In the genomic region with DNA sequence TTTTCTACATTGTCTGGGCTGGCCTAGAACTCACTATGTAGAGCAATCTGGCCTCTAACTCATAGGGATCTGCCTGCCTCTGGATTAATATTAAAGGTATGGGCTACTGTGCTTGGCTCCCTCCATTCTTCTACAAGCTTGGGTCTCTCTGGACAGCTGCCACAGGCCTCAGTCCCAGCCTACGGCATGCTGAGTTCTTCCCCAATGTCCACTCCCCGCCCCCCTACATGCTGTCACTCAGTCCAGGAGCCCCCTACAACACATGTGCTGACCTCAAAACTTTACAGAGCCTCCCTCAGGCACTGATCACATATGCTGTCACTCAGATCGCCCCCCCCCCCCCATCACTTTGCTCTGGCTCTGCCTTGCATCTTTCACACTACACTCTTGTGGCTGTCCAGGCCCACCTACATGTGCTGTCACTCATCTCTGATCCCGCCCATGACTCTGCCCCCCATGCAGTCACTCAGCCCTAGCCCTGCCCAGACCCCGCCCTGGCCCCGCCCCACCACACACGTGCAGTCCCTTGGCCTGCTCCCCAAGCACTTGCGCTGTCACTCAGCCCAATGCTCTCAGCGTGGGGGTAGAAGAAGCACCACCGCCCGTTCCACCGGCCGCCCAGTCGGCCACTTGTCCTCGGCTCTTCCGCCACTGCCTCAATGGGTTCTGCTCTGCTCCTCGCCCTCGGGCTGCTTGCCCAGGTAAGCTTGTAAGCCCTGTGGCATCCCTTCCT, we compare ENCODE assay signal across 8 mouse cellular contexts. TPM values are rescaled to one million over a fixed set of nuclear protein-coding genes. Genes with fewer than 3 reads are reported as not detected.
DNase-seq lines count a peak whose midpoint lies in the region; ATAC-seq lines count a peak whose summit lies in the region.

A gene (plus strand): TSS at position 138 of the 733 bp plus-strand sequence.

- WGBS in kidney, embryonic 14.5 days: 17% methylated on average over 17 of the region's 18 CpGs
- WGBS in embryonic facial prominence, embryonic 15.5 days: 12% methylated on average over 17 of the region's 18 CpGs
- 10% methylated on average over 17 of the region's 18 CpGs for WGBS in hindbrain, embryonic 12.5 days
- 15% methylated on average over 18 of the region's 18 CpGs for WGBS in liver, embryonic 13.5 days (ENCODE audit: insufficient replicate concordance)

- H3K4me3 ChIP-seq in kidney, embryonic 14.5 days (ENCODE audit: low read length): peak within 1 kb of the TSS; percentile 16
- peak within 1 kb of the TSS; percentile 27 for H3K4me3 ChIP-seq in embryonic facial prominence, embryonic 15.5 days (replicated peaks)
- peak within 1 kb of the TSS; percentile 6; the same call in 1 of the 2 replicates for H3K4me3 ChIP-seq in hindbrain, embryonic 12.5 days
- H3K4me3 ChIP-seq in liver, embryonic 13.5 days (replicated peaks): no peak within 1 kb of the TSS

- no peak within 1 kb of the TSS for H3K27ac ChIP-seq in kidney, embryonic 14.5 days (ENCODE audit: low read depth, low read length)
- 0 out of 2 replicates have a peak within 1 kb of the TSS, but pooled peaks have one; percentile 12 for H3K27ac ChIP-seq in embryonic facial prominence, embryonic 15.5 days (replicated peaks)
- H3K27ac ChIP-seq in hindbrain, embryonic 12.5 days: no peak within 1 kb of the TSS
- H3K27ac ChIP-seq in liver, embryonic 13.5 days: no peak within 1 kb of the TSS

- H3K9ac ChIP-seq in kidney, embryonic 14.5 days (ENCODE audit: low read depth, low read length): no peak within 1 kb of the TSS
- no peak within 1 kb of the TSS for H3K9ac ChIP-seq in embryonic facial prominence, embryonic 15.5 days
- no peak within 1 kb of the TSS for H3K9ac ChIP-seq in hindbrain, embryonic 12.5 days
- no peak within 1 kb of the TSS for H3K9ac ChIP-seq in liver, embryonic 13.5 days

- H3K27me3 ChIP-seq in kidney, embryonic 14.5 days (ENCODE audit: control insufficient read depth, insufficient read depth, low read length): no peaks in the 10 kb centered on the region
- no peaks in the 10 kb centered on the region for H3K27me3 ChIP-seq in embryonic facial prominence, embryonic 15.5 days
- peaks cover 23% of the 10 kb centered on the region; the same call in 1 of the 2 replicates for H3K27me3 ChIP-seq in hindbrain, embryonic 12.5 days
- peaks cover 79% of the 10 kb centered on the region for H3K27me3 ChIP-seq in liver, embryonic 13.5 days

- H3K4me1 ChIP-seq in kidney, embryonic 14.5 days (ENCODE audit: control insufficient read depth, insufficient read depth, low read length): no peaks in the 10 kb centered on the region
- peaks cover 34% of the 10 kb centered on the region for H3K4me1 ChIP-seq in embryonic facial prominence, embryonic 15.5 days
- peaks cover 12% of the 10 kb centered on the region for H3K4me1 ChIP-seq in hindbrain, embryonic 12.5 days
- peaks cover 4% of the 10 kb centered on the region; the same call in 1 of the 2 replicates for H3K4me1 ChIP-seq in liver, embryonic 13.5 days (replicated peaks)

- ATAC-seq in kidney, embryonic 14.5 days (ENCODE audit: low FRiP score, low TSS enrichment): peak; percentile 93
- peak; percentile 81 for ATAC-seq in embryonic facial prominence, embryonic 15.5 days (ENCODE audit: insufficient number of reproducible peaks, low FRiP score, low TSS enrichment, low read depth)
- peak; percentile 82 for ATAC-seq in hindbrain, embryonic 12.5 days (ENCODE audit: low FRiP score)
- peak; percentile 89 for ATAC-seq in liver, embryonic 13.5 days (ENCODE audit: low read depth)

- no peak for DNase-seq in kidney, adult 9 months
- peak; percentile 49 for DNase-seq in adrenal gland, postnatal 25 days
- DNase-seq in liver, embryonic 13.5 days: peak; percentile 55
- peak; percentile 58 for DNase-seq in neural tube, embryonic 10.5 days (ENCODE audit: extremely low spot score, low spot score)
- DNase-seq in urinary bladder, adult 18-20 months (ENCODE audit: low spot score in 2 of 2): no peak

- no peaks in the 10 kb centered on the region for H3K9me3 ChIP-seq in kidney, embryonic 14.5 days (ENCODE audit: control insufficient read depth, low read length)
- no peaks in the 10 kb centered on the region for H3K9me3 ChIP-seq in embryonic facial prominence, embryonic 15.5 days (replicated peaks)
- no peaks in the 10 kb centered on the region for H3K9me3 ChIP-seq in hindbrain, embryonic 12.5 days (replicated peaks)
- no peaks in the 10 kb centered on the region for H3K9me3 ChIP-seq in liver, embryonic 13.5 days (replicated peaks)

- peak within 1 kb of the TSS; percentile 29; the same call in 1 of the 2 replicates for H3K4me2 ChIP-seq in kidney, embryonic 14.5 days (replicated peaks; ENCODE audit: low read depth, low read length)
- H3K4me2 ChIP-seq in embryonic facial prominence, embryonic 15.5 days (replicated peaks): peak within 1 kb of the TSS; percentile 39
- H3K4me2 ChIP-seq in hindbrain, embryonic 12.5 days (replicated peaks): peak within 1 kb of the TSS; percentile 41
- 0 out of 2 replicates have a peak within 1 kb of the TSS, but pooled peaks have one; percentile 21 for H3K4me2 ChIP-seq in liver, embryonic 13.5 days

- H3K36me3 ChIP-seq in kidney, embryonic 14.5 days (ENCODE audit: control insufficient read depth, insufficient read depth, low read length): no peaks in the 10 kb centered on the region
- no peaks in the 10 kb centered on the region for H3K36me3 ChIP-seq in embryonic facial prominence, embryonic 15.5 days
- H3K36me3 ChIP-seq in hindbrain, embryonic 12.5 days: no peaks in the 10 kb centered on the region
- no peaks in the 10 kb centered on the region for H3K36me3 ChIP-seq in liver, embryonic 13.5 days

RNA-seq across cellular contexts. Expression of the gene that starts here (rescaled TPM):
- 1.1 and 1.2 TPM in 2 replicates for polyA plus RNA-seq in kidney, embryonic 14.5 days (2014; fragmentation: Nextera tagmentation; extraction: Ambion mirVana)
- 0.55 TPM in 1 of 2 replicates, not detected in the other for total RNA-seq in adrenal gland, postnatal 25 days (2021)
- 27.4 and 37.2 TPM in 2 replicates for polyA plus RNA-seq in embryonic facial prominence, embryonic 15.5 days (2015; fragmentation: Nextera tagmentation; extraction: Ambion mirVana)
- 1.9 and 6.1 TPM in 2 replicates for polyA plus RNA-seq in hindbrain, embryonic 12.5 days (2016; fragmentation: Nextera tagmentation; extraction: Ambion mirVana)
- 0.31 and 0.65 TPM in 2 replicates for polyA plus RNA-seq in liver, embryonic 13.5 days (2015; fragmentation: Nextera tagmentation; extraction: Ambion mirVana)

Comparison
In these comparisons a context has a peak if more than half of its experiments do, and no peak if none do; other contexts are left out.
1. Peak in DNase-seq in adrenal gland, postnatal 25 days; RNA of the gene not detected or under 1 TPM.
2. Peak in DNase-seq, ATAC-seq and H3K4me2 ChIP-seq in liver, embryonic 13.5 days; RNA of the gene not detected or under 1 TPM.